Mouse (Mus musculus) intestine, embryonic 14.5 days (tissue): ENCODE results near the gene Vmn2r117. TPM values are rescaled to one million over a fixed set of nuclear protein-coding genes. Genes with fewer than 3 reads are reported as not detected.
"Not testable (repeated sequence)": the region's sequence is repeated elsewhere in the genome, so short reads cannot be mapped to it uniquely, and the experiment has no call there.

Experiments
- ATAC-seq: fragments of 200-750 bp; cut with Nextera tagmentation; replicated peaks from 2 replicates; pipeline ENCODE4 v1.8.0; 2017; ENCODE audit warnings: low read depth, moderate number of reproducible peaks, moderate TSS enrichment, moderate library complexity; ENCODE audit not compliant: low FRiP score, low TSS enrichment
- DNase-seq: peaks from one replicate; pipeline ENCODE4 v3.0.0-alpha.2; 2018; ENCODE audit warnings: low spot score
- H3K27ac ChIP-seq: fragments of 300-500 bp; sonication (generic); 2 replicates; pipeline ENCODE4 v1.5.1; 2014; ENCODE audit warnings: low read depth, mild to moderate bottlenecking, control low read depth
- H3K27me3 ChIP-seq: fragments of 300-500 bp; sonication (generic); replicated peaks from 2 replicates; pipeline ENCODE4 v1.6.1; 2014; ENCODE audit warnings: low read length, control low read depth; ENCODE audit not compliant: control insufficient read depth, insufficient read depth
- H3K36me3 ChIP-seq: fragments of 300-500 bp; sonication (generic); 2 replicates; pipeline ENCODE4 v1.6.1; 2014; ENCODE audit warnings: low read length, control low read depth; ENCODE audit not compliant: control insufficient read depth, insufficient read depth
- H3K4me1 ChIP-seq: fragments of 300-500 bp; sonication (generic); replicated peaks from 2 replicates; pipeline ENCODE4 v1.6.1; 2014; ENCODE audit warnings: low read length, control low read depth, mixed read lengths; ENCODE audit not compliant: control insufficient read depth, insufficient read depth
- H3K4me2 ChIP-seq: fragments of 300-500 bp; sonication (generic); 2 replicates; pipeline ENCODE4 v1.6.1; 2014; ENCODE audit warnings: low read length
- H3K4me3 ChIP-seq: fragments of 300-500 bp; sonication (generic); 2 replicates; pipeline ENCODE4 v1.5.1; 2014; ENCODE audit warnings: low read depth, low read length, control low read depth, mixed read lengths
- H3K9ac ChIP-seq: fragments of 300-500 bp; sonication (generic); 2 replicates; pipeline ENCODE4 v1.6.1; 2014; ENCODE audit warnings: mild to moderate bottlenecking, low read length
- H3K9me3 ChIP-seq: fragments of 300-500 bp; sonication (generic); 2 replicates; pipeline ENCODE4 v1.6.1; 2016; ENCODE audit warnings: low read length, control low read depth; ENCODE audit not compliant: control insufficient read depth
- WGBS: fragments of 180-500 bp; shearing (Covaris S2); extraction: QIAGEN DNeasy Blood & Tissue Kit; methylation state at CpG from one replicate; pipeline ENCODE4 v1.1.7; 2014; 5-methylcytosine and 5-hydroxymethylcytosine counted together
- polyA plus RNA-seq: library from polyadenylated mRNA; unstranded; fragments of >200 nt; fragmentation: Nextera tagmentation; extraction: Ambion mirVana; gene quantifications from 2 replicates; pipeline ENCODE4 v1.2.1, GENCODE M21; 2014

Vmn2r117 gene
- not detected in 2 replicates for polyA plus RNA-seq

- not testable (repeated sequence) for DNase-seq, H3K4me3 ChIP-seq, ATAC-seq, H3K36me3 ChIP-seq, H3K9me3 ChIP-seq, H3K9ac ChIP-seq, H3K27me3 ChIP-seq, H3K27ac ChIP-seq, H3K4me2 ChIP-seq, H3K4me1 ChIP-seq
- WGBS = 59% methylated on average over 1 of the region's 1 CpGs
Measured at GRCm38 (mm10) chr17:23479599-23479998, at the start of gene Vmn2r117. Gene Vmn2r117 (minus strand): TSS chr17:23479699.

- H3K4me3 ChIP-seq, H3K36me3 ChIP-seq, H3K9ac ChIP-seq, H3K9me3 ChIP-seq, ATAC-seq, H3K27ac ChIP-seq, DNase-seq, H3K27me3 ChIP-seq, H3K4me2 ChIP-seq, H3K4me1 ChIP-seq: not testable (repeated sequence)
- WGBS = 64% methylated on average over 30 of the region's 30 CpGs
Measured at GRCm38 (mm10) chr17:23522941-23523732, 43.6 kb upstream of the Vmn2r117 start.

- H3K9ac ChIP-seq = no peak overlapping the region
- no peak; the same call in 1 of the 2 replicates for ATAC-seq
- no peaks in the 10 kb centered on the region for H3K36me3 ChIP-seq
- H3K9me3 ChIP-seq = no peaks in the 10 kb centered on the region
- H3K27me3 ChIP-seq = no peaks in the 10 kb centered on the region
- no peak overlapping the region for H3K4me3 ChIP-seq
- H3K4me1 ChIP-seq = no peaks in the 10 kb centered on the region
- no peak for DNase-seq
- H3K4me2 ChIP-seq = no peak overlapping the region
- WGBS = 73% methylated on average over 2 of the region's 2 CpGs
- H3K27ac ChIP-seq = no peak overlapping the region
Measured at GRCm38 (mm10) chr17:23518701-23519423, 39.4 kb upstream of the Vmn2r117 start.

GRCm38 (mm10) chr17:23433150-23433679 lies 46.3 kb downstream of the Vmn2r117 start:
- no peak for ATAC-seq

More at GRCm38 (mm10) chr17:23433150-23433679, 46.3 kb downstream of the Vmn2r117 start:
- H3K4me2 ChIP-seq = no peak overlapping the region
- 82% methylated on average over 6 of the region's 6 CpGs for WGBS
- peaks cover 3% of the 10 kb centered on the region; the same call in 1 of the 2 replicates for H3K9me3 ChIP-seq
- no peak overlapping the region for H3K27ac ChIP-seq
- no peak overlapping the region for H3K4me3 ChIP-seq
- H3K4me1 ChIP-seq = no peaks in the 10 kb centered on the region
- no peak overlapping the region for H3K9ac ChIP-seq
- no peak for DNase-seq
- H3K36me3 ChIP-seq = no peaks in the 10 kb centered on the region
- H3K27me3 ChIP-seq = no peaks in the 10 kb centered on the region

Other genes with a start within 250 kb of the Vmn2r117 start
- not detected in 2 replicates for gene Vmn2r114, start 167.2 kb downstream of the Vmn2r117 start, polyA plus RNA-seq
- gene Vmn2r115, start 136.0 kb downstream of the Vmn2r117 start, polyA plus RNA-seq = not detected in 2 replicates
- gene Vmn2r116, start 95.1 kb downstream of the Vmn2r117 start, polyA plus RNA-seq = not detected in 2 replicates
- gene Zfp213, start 84.5 kb upstream of the Vmn2r117 start, polyA plus RNA-seq = 19.1 and 19.7 TPM in 2 replicates
- 12.3 and 14.8 TPM in 2 replicates for gene Zfp13, start 119.8 kb upstream of the Vmn2r117 start, polyA plus RNA-seq
- gene Zscan10, start 121.2 kb upstream of the Vmn2r117 start, polyA plus RNA-seq = 0.14 TPM in 1 of 2 replicates, not detected in the other
- 0.51 and 0.67 TPM in 2 replicates for gene Mmp25, start 165.6 kb upstream of the Vmn2r117 start, polyA plus RNA-seq
- gene Bicdl2, start 180.8 kb upstream of the Vmn2r117 start, polyA plus RNA-seq = 1.5 and 2.1 TPM in 2 replicates
- gene Hcfc1r1, start 193.9 kb upstream of the Vmn2r117 start, polyA plus RNA-seq = 83.3 and 84.8 TPM in 2 replicates
- 45.8 and 50.2 TPM in 2 replicates for gene Thoc6, start 194.2 kb upstream of the Vmn2r117 start, polyA plus RNA-seq
- 23.3 and 24.4 TPM in 2 replicates for gene Tnfrsf12a, start 197.8 kb upstream of the Vmn2r117 start, polyA plus RNA-seq
- 88.4 and 97.9 TPM in 2 replicates for gene Cldn6, start 199.6 kb upstream of the Vmn2r117 start, polyA plus RNA-seq
- 1.1 and 1.3 TPM in 2 replicates for gene Cldn9, start 204.3 kb upstream of the Vmn2r117 start, polyA plus RNA-seq
- gene 1520401A03Rik, start 243.1 kb upstream of the Vmn2r117 start, polyA plus RNA-seq = 0.04 TPM in 1 of 2 replicates, not detected in the other
- 53.6 and 57.9 TPM in 2 replicates for gene Pkmyt1, start 246.6 kb upstream of the Vmn2r117 start, polyA plus RNA-seq